Mouse (Mus musculus): Measurements from ENCODE around the gene Kcnh1. TPM values are rescaled to one million over a fixed set of nuclear protein-coding genes. Genes with fewer than 3 reads are reported as not detected.

The Kcnh1 gene
- polyA plus RNA-seq, 1 experiment = not detected

DNA sequence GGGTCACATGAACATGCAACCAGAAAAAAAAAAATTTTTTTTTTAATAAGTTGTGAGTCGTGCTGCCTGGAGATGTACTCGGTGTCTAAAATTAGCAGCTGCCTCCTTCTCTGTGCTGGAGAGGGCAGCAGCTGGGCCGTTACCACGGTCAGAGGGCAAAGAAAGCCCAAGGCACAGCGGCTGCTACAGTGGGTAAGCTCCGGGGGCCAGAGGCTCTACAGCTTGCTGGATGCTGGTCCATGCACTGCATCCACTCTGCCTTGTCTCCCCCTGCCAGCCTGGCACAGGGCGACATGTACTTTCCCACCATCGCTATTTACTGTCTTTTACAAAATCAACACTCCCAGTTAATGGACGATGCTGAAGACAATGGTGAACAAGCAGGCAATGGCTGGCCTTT, 353.5 kb downstream of the Kcnh1 start:
- H3K9me3 ChIP-seq (ENCODE audit: control insufficient read depth, low read length) = no peaks in the 10 kb centered on the region

DNA sequence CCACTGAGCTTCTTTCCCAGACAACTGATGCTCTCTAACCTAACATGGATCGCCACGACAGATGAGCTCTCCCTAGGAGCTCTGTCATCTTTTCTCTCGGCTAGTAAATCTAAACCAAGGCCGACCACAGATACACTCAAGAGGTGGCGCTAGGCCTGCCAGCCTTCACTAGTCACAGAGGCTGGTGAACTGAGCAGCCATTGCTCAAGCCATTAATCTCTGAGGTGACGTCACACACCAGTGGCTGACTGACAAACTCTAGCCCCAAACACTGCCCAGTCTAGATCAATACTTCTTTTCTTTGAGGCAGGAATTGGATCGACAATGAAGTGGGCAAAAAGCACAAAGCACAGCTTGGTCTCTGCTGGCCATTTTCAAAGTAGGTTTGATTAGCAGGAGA, 354.3 kb downstream of the Kcnh1 start:
- no peaks in the 10 kb centered on the region for H3K9me3 ChIP-seq (ENCODE audit: control insufficient read depth, low read length)
- no peak overlapping the region for H3K4me3 ChIP-seq (replicated peaks)
- H3K4me1 ChIP-seq (ENCODE audit: control insufficient read depth) = no peaks in the 10 kb centered on the region
- H3K36me3 ChIP-seq (ENCODE audit: control insufficient read depth) = no peaks in the 10 kb centered on the region
- no peaks in the 10 kb centered on the region for H3K27me3 ChIP-seq (ENCODE audit: control insufficient read depth)
- TF ChIP-seq TAL1 (IDR thresholded peaks at IDR 0.05; ENCODE audit: low read length) = no peak
- no peak for TF ChIP-seq GATA1 (IDR thresholded peaks at IDR 0.05; ENCODE audit: low read length)

More for the DNA sequence above, 353.5 kb downstream of the Kcnh1 start:
- no peaks in the 10 kb centered on the region for H3K4me1 ChIP-seq (ENCODE audit: control insufficient read depth)
- no peak for TF ChIP-seq GATA1 (IDR thresholded peaks at IDR 0.05; ENCODE audit: low read length)
- no peak for TF ChIP-seq TAL1 (IDR thresholded peaks at IDR 0.05; ENCODE audit: low read length)
- no peaks in the 10 kb centered on the region for H3K36me3 ChIP-seq (ENCODE audit: control insufficient read depth)
- H3K27me3 ChIP-seq (ENCODE audit: control insufficient read depth) = no peaks in the 10 kb centered on the region
- H3K4me3 ChIP-seq (replicated peaks) = no peak overlapping the region

DNA sequence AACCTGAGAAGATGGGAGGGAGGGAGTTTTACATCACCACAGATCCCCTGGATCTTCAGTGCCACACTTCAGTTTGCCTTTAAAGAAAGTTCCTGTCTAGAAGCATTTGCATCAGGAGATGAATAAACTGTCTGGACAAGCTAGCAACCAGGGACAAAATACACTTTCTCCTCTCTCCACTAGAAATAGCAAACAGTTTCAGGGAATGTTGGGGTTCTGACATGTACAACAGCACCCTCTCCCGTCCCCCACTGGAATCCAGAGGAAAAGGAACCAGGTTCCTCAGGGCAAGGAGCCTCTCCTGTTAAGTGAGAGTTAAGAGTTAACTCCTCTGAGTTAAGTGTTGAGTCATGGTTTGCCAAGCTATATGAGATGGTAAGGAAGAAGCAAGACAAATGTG, 356.3 kb downstream of the Kcnh1 start:
- TF ChIP-seq TAL1 (IDR thresholded peaks at IDR 0.05; ENCODE audit: low read length) (no peak), GATA1 (IDR thresholded peaks at IDR 0.05; ENCODE audit: low read length) (no peak)
- Histone ChIP-seq H3K27me3 (ENCODE audit: control insufficient read depth) (no peaks in the 10 kb centered on the region), H3K9me3 (ENCODE audit: control insufficient read depth, low read length) (no peaks in the 10 kb centered on the region)

DNA sequence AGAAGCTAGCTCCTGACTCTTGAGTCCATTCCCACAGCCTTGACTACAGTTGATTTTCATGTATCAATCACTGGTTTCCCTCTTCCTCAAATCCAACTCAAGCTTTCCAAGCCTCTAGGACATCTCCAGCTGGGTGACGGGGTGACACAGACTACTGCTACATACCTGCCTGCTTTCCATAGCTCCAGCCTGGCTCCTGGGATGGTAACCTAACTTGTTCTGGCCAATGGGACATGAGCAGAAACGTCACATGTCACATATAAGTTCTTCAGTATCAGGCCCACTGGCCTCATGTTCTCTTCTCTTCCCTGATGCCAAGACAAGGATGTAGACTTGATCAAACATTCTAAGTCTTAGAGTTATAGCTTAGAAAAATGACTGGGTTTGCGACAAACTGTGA, 360.0 kb downstream of the Kcnh1 start:
- no peaks in the 10 kb centered on the region for H3K27me3 ChIP-seq (ENCODE audit: control insufficient read depth)
- no peaks in the 10 kb centered on the region for H3K9me3 ChIP-seq (ENCODE audit: control insufficient read depth, low read length)
- TF ChIP-seq TAL1 (IDR thresholded peaks at IDR 0.05; ENCODE audit: low read length) (no peak), GATA1 (IDR thresholded peaks at IDR 0.05; ENCODE audit: low read length) (no peak)
- H3K36me3 ChIP-seq (ENCODE audit: control insufficient read depth) = no peaks in the 10 kb centered on the region
- H3K4me1 ChIP-seq (ENCODE audit: control insufficient read depth) = no peaks in the 10 kb centered on the region
- no peak overlapping the region for H3K4me3 ChIP-seq (replicated peaks)

More for the DNA sequence above, 356.3 kb downstream of the Kcnh1 start:
- no peaks in the 10 kb centered on the region for H3K4me1 ChIP-seq (ENCODE audit: control insufficient read depth)
- H3K4me3 ChIP-seq (replicated peaks) = no peak overlapping the region
- no peaks in the 10 kb centered on the region for H3K36me3 ChIP-seq (ENCODE audit: control insufficient read depth)

DNA sequence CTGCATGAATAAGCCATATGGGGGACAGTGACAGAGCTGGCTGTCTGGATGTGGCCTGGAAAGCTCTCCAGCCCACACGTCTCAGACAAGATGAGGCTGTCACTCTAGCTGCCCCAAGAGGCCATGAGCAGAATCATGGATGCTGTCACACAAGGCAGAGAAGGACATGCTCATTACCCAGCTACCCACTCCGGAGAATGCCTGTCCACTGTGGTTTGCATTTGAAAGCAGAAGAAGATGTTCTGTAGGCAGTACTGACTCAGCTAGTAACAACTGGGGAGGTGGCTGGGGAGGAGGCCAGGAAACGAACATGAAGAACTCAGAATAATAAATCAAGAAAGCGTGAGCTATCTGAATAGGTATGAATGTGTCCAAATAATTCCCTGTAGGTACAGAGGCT, 364.9 kb downstream of the Kcnh1 start:
- Histone ChIP-seq H3K9me3 (ENCODE audit: control insufficient read depth, low read length) (no peaks in the 10 kb centered on the region), H3K4me1 (ENCODE audit: control insufficient read depth) (no peaks in the 10 kb centered on the region)
- no peak for TF ChIP-seq GATA1 (IDR thresholded peaks at IDR 0.05; ENCODE audit: low read length)
- TF ChIP-seq TAL1 (IDR thresholded peaks at IDR 0.05; ENCODE audit: low read length) = no peak

DNA sequence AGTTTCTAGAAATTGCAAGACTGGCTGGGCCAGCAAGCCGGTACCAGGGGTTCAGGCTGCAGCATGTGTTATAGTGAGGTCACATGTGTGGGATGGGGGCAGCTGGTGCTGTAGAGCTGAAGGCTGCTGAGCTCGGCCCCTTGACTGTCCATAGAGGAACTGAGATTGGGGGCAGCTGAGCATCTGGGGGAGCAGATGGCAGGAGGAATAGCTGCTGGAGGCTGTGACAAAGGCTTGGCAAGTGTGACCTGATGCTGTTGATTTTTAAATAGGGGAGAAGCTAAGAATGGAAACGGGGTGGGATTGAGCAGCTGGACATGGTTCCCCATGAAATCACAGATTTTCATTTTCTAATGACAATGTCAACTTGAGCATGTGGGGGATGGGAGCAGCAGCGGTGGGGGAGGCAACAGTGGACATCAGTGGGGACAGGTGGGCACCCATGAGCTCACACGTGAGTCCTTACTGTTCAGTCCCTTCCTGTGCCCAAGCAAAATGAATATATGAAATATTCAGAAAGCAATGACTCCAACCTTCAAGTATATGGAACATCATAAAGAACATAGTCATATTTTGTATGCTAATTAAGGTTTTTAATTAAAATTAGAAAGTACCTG, 367.5 kb downstream of the Kcnh1 start:
- no peak for TF ChIP-seq TAL1 (IDR thresholded peaks at IDR 0.05; ENCODE audit: low read length)
- TF ChIP-seq GATA1 (IDR thresholded peaks at IDR 0.05; ENCODE audit: low read length) = no peak

More for the DNA sequence above, 364.9 kb downstream of the Kcnh1 start:
- no peak overlapping the region for H3K4me3 ChIP-seq (replicated peaks)
- no peaks in the 10 kb centered on the region for H3K36me3 ChIP-seq (ENCODE audit: control insufficient read depth)
- no peaks in the 10 kb centered on the region for H3K27me3 ChIP-seq (ENCODE audit: control insufficient read depth)

DNA sequence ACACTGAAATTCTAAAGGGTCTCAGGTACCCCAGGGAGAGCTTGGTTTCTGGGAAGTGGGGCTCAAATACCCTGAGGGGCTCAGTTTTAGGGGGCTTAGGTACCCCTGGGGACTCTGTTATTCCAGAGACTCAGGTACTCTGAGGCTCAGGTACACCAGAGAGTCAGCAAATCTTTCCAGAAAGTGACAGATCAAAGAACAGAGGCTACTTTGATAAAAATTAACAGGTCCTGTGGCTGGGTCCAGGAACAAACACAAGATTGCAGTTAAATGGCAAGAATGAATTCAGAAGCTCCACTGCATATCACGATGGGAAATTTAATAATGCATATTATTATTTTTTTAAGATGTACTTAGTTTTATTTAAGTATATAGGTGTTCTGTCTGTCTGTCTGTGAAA, 368.8 kb downstream of the Kcnh1 start:
- no peaks in the 10 kb centered on the region for H3K4me1 ChIP-seq (ENCODE audit: control insufficient read depth)
- no peaks in the 10 kb centered on the region for H3K36me3 ChIP-seq (ENCODE audit: control insufficient read depth)
- no peaks in the 10 kb centered on the region for H3K9me3 ChIP-seq (ENCODE audit: control insufficient read depth, low read length)
- H3K4me3 ChIP-seq (replicated peaks) = no peak overlapping the region
- TF ChIP-seq GATA1 (IDR thresholded peaks at IDR 0.05; ENCODE audit: low read length) (no peak), TAL1 (IDR thresholded peaks at IDR 0.05; ENCODE audit: low read length) (no peak)
- no peaks in the 10 kb centered on the region for H3K27me3 ChIP-seq (ENCODE audit: control insufficient read depth)

More for the DNA sequence above, 367.5 kb downstream of the Kcnh1 start:
- Histone ChIP-seq H3K36me3 (ENCODE audit: control insufficient read depth) (no peaks in the 10 kb centered on the region), H3K4me1 (ENCODE audit: control insufficient read depth) (no peaks in the 10 kb centered on the region), H3K9me3 (ENCODE audit: control insufficient read depth, low read length) (no peaks in the 10 kb centered on the region), H3K4me3 (replicated peaks) (no peak overlapping the region), H3K27me3 (ENCODE audit: control insufficient read depth) (no peaks in the 10 kb centered on the region)

Other genes starting within 250 kb of the Kcnh1 start
- 0.01 TPM in 1 of 2 replicates, not detected in the other for gene Rd3, start 213.4 kb upstream of the Kcnh1 start, polyA plus RNA-seq (2012)
- gene Traf5, start 98.2 kb upstream of the Kcnh1 start, polyA plus RNA-seq (2012) = 0.42 and 0.77 TPM in 2 replicates
- gene Rcor3, start 52.7 kb upstream of the Kcnh1 start, polyA plus RNA-seq (2012) = 1.1 and 1.6 TPM in 2 replicates